Mouse (Mus musculus) right cerebral cortex, postnatal 36 days (tissue): ENCODE data around the gene Mxd1.

Experiments used
- DNase-seq, 2 experiments: peaks; one replicate each; pipeline ENCODE4 v3.0.0; 2022; ENCODE audit warnings: low spot score in 2 of 2, mixed read lengths in 1 of 2

The Mxd1 gene

DNA sequence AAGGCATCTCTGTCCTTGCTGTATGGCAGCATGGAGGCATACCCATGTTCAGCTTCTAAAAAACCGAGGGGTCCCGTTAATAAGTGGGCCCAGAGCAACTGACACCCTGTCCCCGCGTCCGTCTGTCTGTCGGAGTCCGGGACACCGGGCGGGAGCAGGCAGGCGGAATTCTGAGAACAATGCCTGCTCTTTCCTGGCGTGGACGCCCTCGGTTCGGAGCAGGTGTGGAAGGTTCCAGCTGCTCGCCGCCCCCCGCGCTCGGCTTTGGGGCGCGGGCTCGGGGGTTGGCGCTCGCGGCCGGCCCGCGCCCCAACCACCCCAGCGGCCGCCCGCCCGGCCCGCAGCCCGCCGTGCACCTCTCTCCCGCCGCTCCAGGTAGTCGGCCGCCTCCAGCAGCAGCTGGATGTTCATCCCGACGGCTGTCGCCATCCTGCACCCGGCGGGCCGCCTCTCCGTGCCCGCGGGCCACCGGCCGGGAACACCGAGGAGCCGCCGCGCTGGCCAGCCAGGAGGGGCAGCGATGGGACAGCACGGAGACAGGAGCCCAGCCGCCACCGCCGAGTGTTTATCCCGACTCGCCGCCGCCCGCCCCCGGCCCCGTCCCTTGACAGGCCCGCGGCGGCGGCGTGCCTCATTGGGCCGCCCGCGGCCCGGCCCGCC is at the start of gene Mxd1:
TSS of gene Mxd1 (minus strand) at position 582 of the 660 bp plus-strand sequence.
- DNase-seq: peak; percentile 17 to 20

DNA sequence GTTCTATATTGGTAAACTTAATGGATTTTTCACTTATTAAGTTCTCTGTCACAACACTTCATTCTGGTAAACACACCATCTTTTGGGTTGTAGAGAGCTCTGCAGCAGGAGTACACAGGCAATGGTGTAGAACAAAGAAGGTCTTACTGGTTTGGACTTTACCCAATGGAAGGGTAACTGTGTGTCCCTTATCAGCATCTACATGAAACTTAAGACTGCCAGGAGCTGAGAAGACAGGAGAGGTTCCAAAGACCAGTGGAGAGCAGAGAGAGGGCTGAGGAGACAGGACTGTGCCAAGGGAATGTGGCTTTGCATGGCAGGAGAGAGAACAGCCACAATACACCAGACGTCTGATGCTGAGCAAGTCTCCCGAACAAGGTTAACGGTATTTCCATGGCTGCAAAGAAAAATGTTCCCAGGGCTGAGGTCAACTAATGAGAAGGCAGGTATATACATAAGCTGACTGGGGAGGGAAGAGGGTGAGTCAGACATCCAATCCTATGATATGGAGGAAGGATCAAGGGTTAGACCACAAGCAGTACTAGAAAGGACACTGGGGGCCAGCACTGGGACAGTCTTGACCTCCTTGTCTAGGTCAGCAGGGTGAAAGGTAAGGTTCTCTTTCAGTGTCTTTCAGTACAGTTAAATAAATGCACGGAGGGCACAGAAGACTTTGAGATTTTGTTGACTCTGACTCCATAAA is 39.3 kb upstream of the Mxd1 start:
- no peak for DNase-seq

DNA sequence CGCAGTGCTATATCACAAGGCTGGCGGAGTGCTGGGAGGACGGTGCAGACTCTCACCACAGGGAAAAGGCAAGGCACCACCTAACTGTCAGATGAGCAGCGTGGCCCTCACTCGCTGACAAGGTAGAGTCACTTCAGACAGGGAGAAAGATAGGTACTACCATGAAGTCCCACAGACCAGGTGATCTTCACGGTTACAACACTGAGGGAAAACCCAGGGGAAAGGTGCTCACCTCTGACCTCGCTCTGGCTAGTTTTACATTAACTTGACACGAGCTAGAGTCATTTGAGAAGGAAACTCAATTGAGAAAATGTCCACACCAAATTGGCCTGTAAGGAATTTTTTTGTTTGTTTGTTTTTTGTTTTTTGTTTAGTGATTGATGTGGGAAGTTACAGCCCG is 33.6 kb upstream of the Mxd1 start:
- no peak for DNase-seq

GRCm38 (mm10) chr6:86697903-86698302 is 28.9 kb upstream of the Mxd1 start:
- no peak for DNase-seq

- no peak for DNase-seq
Measured at GRCm38 (mm10) chr6:86696213-86696612, 27.3 kb upstream of the Mxd1 start.

DNA sequence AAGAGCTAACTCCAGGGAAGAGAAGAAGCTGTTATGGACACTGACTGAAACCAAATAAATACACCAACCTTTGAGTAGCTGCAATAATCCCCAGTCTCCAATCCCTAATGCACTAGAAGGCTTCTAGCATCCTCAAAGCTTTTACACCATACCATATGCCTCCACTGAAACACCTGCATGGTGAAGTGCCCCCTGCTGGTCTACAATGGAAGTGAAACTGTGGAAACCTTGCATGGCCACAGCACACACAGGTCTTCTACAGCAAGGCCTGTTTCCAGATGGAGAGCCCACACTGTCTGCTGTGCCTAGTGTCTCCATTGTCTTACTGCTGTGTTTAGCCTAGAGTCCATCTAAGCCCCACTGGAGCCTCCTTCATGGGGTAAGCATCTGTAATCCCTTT is 25.5 kb upstream of the Mxd1 start:
- no peak for DNase-seq

GRCm38 (mm10) chr6:86689671-86690070 is 20.7 kb upstream of the Mxd1 start:
- DNase-seq: no peak

DNA sequence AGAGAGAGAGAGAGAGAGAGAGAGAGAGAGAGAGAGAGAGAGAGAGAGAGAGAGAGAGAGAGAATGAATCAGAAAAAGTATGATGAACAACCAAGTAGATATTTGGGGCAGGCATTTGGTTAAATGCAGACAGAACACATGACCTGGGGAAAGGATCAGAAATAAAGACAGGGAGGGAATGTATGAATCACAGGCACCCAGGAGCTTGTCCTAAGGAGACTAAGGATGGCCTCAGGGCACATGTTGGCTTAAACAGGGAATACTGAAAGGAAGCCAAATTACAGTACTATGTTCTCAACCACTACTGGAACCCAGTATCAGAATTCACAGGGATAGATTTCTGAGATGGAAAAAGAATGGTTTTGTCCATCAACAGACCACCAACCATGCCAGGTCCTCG is 18.0 kb upstream of the Mxd1 start:
- no peak for DNase-seq

- no peak for DNase-seq
Measured at GRCm38 (mm10) chr6:86684655-86685011, 15.7 kb upstream of the Mxd1 start.

DNA sequence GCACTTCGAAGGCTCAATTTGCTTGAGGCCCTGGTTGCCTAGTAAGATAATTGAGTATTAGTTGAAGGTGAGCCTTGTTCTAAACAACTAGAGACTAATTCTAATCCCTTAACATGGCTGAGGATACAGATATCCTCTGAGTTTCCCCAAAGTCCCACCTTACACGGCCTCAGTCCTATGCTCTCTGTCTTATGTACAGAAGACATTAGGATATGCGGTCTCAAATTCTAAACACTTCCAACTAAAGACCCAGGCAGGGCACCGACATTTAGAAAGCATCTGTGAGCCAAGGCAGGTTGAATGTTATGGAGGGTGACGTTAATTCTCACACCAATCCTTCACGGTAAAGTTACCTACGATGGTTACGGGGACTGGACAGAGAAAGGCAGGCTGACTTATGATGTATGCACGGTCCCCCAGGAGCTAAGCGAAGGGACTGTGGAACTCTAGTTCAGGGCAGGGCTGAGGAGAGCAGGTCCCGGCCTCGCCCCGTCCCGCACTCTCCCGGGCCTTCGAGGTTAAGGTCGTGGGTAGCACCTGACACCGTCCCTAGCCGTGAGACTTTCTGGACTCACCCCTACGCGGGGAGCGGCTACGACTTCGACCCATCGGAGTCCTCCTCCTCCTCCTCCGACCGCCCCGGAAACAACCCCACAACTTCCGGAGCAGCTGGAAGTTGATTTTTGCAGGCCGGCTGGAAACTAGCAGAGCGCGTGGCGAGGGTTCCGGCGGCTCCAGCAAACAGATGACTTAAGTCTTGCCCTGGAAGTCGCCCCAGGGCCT is 15.1 kb upstream of the Mxd1 start, which contains the start of gene Snrnp27:
TSS of gene Snrnp27 (minus strand) at position 651 of the 783 bp plus-strand sequence.
- peak; percentile 78 to 81 for DNase-seq

DNA sequence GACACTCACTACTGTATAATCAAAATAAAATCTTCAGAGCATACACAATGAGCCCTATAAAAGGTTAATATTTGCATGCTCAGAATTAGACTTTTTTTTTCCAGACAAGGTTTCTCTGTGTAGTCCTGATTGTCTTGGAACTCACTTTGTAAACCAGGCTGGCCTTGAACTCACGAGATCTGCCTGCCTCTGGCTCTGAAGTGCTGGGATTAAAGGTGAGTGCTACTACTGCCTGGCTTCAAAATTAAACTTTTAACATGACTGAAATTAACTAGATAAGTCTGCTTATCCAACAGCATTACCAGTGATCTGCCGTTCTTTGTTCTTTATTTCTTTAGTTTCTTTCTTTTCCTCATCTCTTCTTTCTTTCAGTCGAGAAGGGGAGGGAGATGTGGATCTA is 12.3 kb upstream of the Mxd1 start:
- no peak for DNase-seq

- no peak for DNase-seq
Measured at GRCm38 (mm10) chr6:86678341-86678740, 9.4 kb upstream of the Mxd1 start.

GRCm38 (mm10) chr6:86670873-86671272 is 1.9 kb upstream of the Mxd1 start:
- peak in 1 of 2 experiments; percentile 32 for DNase-seq

DNA sequence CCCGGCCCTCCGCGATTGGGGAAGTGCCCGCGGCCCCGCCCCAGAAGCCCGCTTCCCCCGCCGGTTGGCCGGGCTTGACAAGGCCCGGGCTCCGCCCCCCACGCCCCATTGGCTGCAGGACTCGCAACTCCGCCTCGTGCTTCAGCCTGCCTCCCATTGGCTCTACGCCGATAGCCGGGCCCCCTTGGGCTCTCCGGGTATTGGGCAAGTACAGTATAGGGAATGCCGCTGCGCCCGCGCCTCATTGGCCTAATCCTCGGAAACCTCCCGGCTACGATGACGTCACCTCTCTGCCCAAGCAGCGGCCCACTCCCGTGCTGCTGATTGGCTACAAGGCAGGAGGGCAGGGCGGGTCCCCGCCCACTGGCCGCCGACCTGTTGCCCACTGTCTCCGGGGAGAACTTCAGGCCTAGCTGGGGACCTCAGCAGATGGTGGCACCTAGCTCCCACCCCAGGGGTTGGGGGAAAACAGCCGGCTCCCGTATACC is 323 bp upstream of the Mxd1 start:
- DNase-seq: peak; percentile 100

- no peak for DNase-seq
Measured at GRCm38 (mm10) chr6:86667061-86667460, 1.9 kb downstream of the Mxd1 start.

DNA sequence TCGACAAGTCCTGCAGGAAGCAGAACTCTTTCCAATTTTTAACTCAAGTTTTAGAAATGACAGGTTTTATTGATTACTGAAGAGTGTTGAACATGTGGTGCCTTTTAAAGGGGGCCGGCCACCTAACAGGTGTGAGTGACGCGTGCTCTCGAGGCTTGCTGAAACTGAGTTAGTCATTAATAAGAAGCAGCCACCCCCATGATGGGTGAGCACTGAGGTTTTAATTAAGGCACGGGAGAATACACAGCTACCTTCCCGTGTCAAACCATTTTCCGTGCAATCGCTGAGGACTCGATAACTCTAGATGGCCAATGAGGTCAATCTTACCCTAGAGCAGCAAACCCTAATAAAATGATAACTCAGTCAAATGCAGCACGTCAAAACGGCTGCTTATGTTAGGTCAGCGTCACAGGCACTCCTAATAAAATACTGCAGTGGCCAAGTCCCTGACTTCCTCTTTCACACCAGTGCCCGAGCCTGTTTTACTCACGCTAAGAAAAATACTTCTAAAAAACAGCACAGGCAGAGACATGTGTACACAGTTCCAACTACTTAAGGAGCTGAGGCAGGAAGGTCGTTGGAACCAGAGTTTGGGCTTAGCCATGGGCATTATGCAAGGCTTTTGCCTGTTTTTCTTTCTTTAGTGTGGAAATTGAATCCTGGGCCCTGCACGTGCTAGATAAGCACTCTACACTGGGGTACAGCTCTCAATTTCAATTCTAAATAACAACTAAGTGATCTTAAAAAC is 3.2 kb downstream of the Mxd1 start:
- no peak for DNase-seq

DNA sequence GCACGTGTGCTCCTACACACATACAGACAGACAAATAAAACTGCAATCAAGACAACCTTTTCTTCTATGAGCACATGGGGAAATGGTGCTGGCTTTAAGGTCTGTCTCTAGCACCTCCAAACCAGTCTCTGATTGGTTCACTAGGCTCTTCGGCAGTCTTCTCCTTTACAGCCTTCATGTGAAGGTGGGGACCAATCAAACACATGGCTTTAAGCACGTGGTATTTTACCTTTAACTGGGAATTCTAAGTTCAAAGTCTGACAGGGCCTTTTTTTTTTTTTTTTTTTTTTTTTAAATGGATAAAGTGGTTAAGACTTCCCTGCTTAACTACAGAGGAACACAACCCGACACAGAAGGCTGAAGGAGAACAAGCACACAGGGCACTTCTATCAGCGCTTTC is 3.9 kb downstream of the Mxd1 start:
- DNase-seq: no peak

DNA sequence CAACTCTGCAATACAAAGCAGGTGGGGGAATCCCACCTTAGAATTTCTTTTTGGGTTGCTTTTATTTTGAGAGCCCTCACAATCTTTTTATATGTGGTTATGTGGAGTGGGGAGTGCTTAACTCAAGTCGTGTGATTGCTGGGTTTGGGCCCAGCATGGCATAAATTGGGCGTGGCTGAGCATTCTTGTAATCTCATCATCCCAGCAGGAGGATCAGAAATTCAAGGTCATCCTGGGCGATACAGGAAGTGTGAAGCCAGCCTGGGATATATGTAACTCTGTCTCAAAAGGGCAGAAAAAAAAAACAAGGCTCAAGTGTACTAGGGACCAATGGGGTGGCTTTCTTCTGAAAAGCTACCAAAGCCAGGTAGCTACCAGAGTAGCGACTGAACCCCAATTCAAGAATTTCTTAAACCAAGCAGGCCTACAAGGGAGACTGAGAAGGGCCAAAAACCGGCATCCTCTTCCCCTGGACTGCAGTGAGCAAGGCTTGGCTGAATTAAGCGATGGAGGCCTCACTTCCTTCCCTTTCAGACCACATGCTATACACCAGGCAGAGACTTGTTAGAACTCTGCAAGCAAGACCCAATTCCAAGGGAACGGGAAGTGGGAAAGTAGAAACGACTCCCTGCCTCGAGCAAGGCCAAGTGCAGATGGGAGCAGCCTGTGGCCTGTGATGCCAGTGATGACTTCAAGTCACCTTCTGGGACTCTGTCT is 8.6 kb downstream of the Mxd1 start:
- no peak for DNase-seq

- DNase-seq: no peak
Measured at GRCm38 (mm10) chr6:86658501-86658900, 10.5 kb downstream of the Mxd1 start.

GRCm38 (mm10) chr6:86654270-86654916 is 14.6 kb downstream of the Mxd1 start:
- no peak for DNase-seq

DNA sequence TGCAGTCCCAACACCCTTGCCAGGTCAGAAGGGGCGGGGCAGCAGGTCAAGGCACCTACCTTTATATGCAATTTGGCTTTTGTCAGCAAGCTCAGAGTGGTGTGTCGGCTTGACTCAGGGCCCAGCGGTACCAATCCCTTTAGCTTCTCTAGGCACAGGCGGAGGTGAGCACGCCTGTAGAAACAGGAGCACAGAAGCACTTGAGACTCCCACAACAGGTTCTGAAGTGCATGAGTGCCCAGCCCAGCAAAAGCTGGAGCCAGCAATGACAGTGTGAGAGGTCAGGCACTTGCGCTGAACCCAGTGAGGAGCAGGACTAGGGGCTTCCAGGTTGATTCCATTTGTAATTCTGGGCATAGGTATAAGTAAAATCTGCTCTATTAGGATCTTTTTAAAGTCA is 15.9 kb downstream of the Mxd1 start:
- no peak for DNase-seq
